Mouse (Mus musculus): Measurements from ENCODE around the gene Olfr816. TPM values are rescaled to one million over a fixed set of nuclear protein-coding genes. Genes with fewer than 3 reads are reported as not detected.

Gene Olfr816
- polyA plus RNA-seq (2015; fragmentation: Illumina TruSeq; extraction: RNeasy Lipid Tissue Mini Kit (QIAGEN cat#74804); ENCODE audit: insufficient read depth, low replicate concordance) = not detected

GRCm38 (mm10) chr10:129915497-129915896 is at the start of gene Olfr816:
Olfr816 (minus strand) TSS chr10:129915597.

GRCm38 (mm10) chr10:129949000-129949399 is 33.6 kb upstream of the Olfr816 start, which contains the start of gene Olfr818:
Olfr818 (minus strand) TSS chr10:129949100.

GRCm38 (mm10) chr10:129905767-129906166 is 9.6 kb downstream of the Olfr816 start, which contains the start of gene Olfr815:
Olfr815 (minus strand) TSS chr10:129905867.

GRCm38 (mm10) chr10:129879751-129880150 is 35.6 kb downstream of the Olfr816 start, which contains the start of gene Olfr814:
Olfr814 (minus strand) TSS chr10:129879851.

Other genes starting within 250 kb of the Olfr816 start
- not detected for gene Olfr801, start 241.7 kb downstream of the Olfr816 start, polyA plus RNA-seq (2015; fragmentation: Illumina TruSeq; extraction: RNeasy Lipid Tissue Mini Kit (QIAGEN cat#74804); ENCODE audit: insufficient read depth, low replicate concordance)
- not detected for gene Olfr802, start 227.4 kb downstream of the Olfr816 start, polyA plus RNA-seq (2015; fragmentation: Illumina TruSeq; extraction: RNeasy Lipid Tissue Mini Kit (QIAGEN cat#74804); ENCODE audit: insufficient read depth, low replicate concordance)
- gene Olfr803, start 221.3 kb downstream of the Olfr816 start, polyA plus RNA-seq (2015; fragmentation: Illumina TruSeq; extraction: RNeasy Lipid Tissue Mini Kit (QIAGEN cat#74804); ENCODE audit: insufficient read depth, low replicate concordance) = not detected
- gene Olfr804, start 212.4 kb downstream of the Olfr816 start, polyA plus RNA-seq (2015; fragmentation: Illumina TruSeq; extraction: RNeasy Lipid Tissue Mini Kit (QIAGEN cat#74804); ENCODE audit: insufficient read depth, low replicate concordance) = not detected
- not detected for gene Olfr805, start 186.2 kb downstream of the Olfr816 start, polyA plus RNA-seq (2015; fragmentation: Illumina TruSeq; extraction: RNeasy Lipid Tissue Mini Kit (QIAGEN cat#74804); ENCODE audit: insufficient read depth, low replicate concordance)
- gene Olfr806, start 173.7 kb downstream of the Olfr816 start, polyA plus RNA-seq (2015; fragmentation: Illumina TruSeq; extraction: RNeasy Lipid Tissue Mini Kit (QIAGEN cat#74804); ENCODE audit: insufficient read depth, low replicate concordance) = not detected
- not detected for gene Olfr807, start 157.8 kb downstream of the Olfr816 start, polyA plus RNA-seq (2015; fragmentation: Illumina TruSeq; extraction: RNeasy Lipid Tissue Mini Kit (QIAGEN cat#74804); ENCODE audit: insufficient read depth, low replicate concordance)
- not detected for gene Olfr808, start 150.1 kb downstream of the Olfr816 start, polyA plus RNA-seq (2015; fragmentation: Illumina TruSeq; extraction: RNeasy Lipid Tissue Mini Kit (QIAGEN cat#74804); ENCODE audit: insufficient read depth, low replicate concordance)
- gene Olfr809, start 141.0 kb downstream of the Olfr816 start, polyA plus RNA-seq (2015; fragmentation: Illumina TruSeq; extraction: RNeasy Lipid Tissue Mini Kit (QIAGEN cat#74804); ENCODE audit: insufficient read depth, low replicate concordance) = not detected
- gene Olfr810, start 120.7 kb downstream of the Olfr816 start, polyA plus RNA-seq (2015; fragmentation: Illumina TruSeq; extraction: RNeasy Lipid Tissue Mini Kit (QIAGEN cat#74804); ENCODE audit: insufficient read depth, low replicate concordance) = not detected
- gene Olfr811, start 111.2 kb downstream of the Olfr816 start, polyA plus RNA-seq (2015; fragmentation: Illumina TruSeq; extraction: RNeasy Lipid Tissue Mini Kit (QIAGEN cat#74804); ENCODE audit: insufficient read depth, low replicate concordance) = not detected
- not detected for gene Olfr812, start 69.5 kb downstream of the Olfr816 start, polyA plus RNA-seq (2015; fragmentation: Illumina TruSeq; extraction: RNeasy Lipid Tissue Mini Kit (QIAGEN cat#74804); ENCODE audit: insufficient read depth, low replicate concordance)
- gene Olfr813, start 60.2 kb downstream of the Olfr816 start, polyA plus RNA-seq (2015; fragmentation: Illumina TruSeq; extraction: RNeasy Lipid Tissue Mini Kit (QIAGEN cat#74804); ENCODE audit: insufficient read depth, low replicate concordance) = not detected
- gene Olfr814, start 35.7 kb downstream of the Olfr816 start, polyA plus RNA-seq (2015; fragmentation: Illumina TruSeq; extraction: RNeasy Lipid Tissue Mini Kit (QIAGEN cat#74804); ENCODE audit: insufficient read depth, low replicate concordance) = not detected
- not detected for gene Olfr815, start 9.7 kb downstream of the Olfr816 start, polyA plus RNA-seq (2015; fragmentation: Illumina TruSeq; extraction: RNeasy Lipid Tissue Mini Kit (QIAGEN cat#74804); ENCODE audit: insufficient read depth, low replicate concordance)
- not detected for gene Olfr818, start 33.5 kb upstream of the Olfr816 start, polyA plus RNA-seq (2015; fragmentation: Illumina TruSeq; extraction: RNeasy Lipid Tissue Mini Kit (QIAGEN cat#74804); ENCODE audit: insufficient read depth, low replicate concordance)
- not detected for gene Olfr819, start 51.7 kb upstream of the Olfr816 start, polyA plus RNA-seq (2015; fragmentation: Illumina TruSeq; extraction: RNeasy Lipid Tissue Mini Kit (QIAGEN cat#74804); ENCODE audit: insufficient read depth, low replicate concordance)
- gene Olfr247, start 60.5 kb upstream of the Olfr816 start, polyA plus RNA-seq (2015; fragmentation: Illumina TruSeq; extraction: RNeasy Lipid Tissue Mini Kit (QIAGEN cat#74804); ENCODE audit: insufficient read depth, low replicate concordance) = not detected
- gene Gm10310, start 69.5 kb upstream of the Olfr816 start, polyA plus RNA-seq (2015; fragmentation: Illumina TruSeq; extraction: RNeasy Lipid Tissue Mini Kit (QIAGEN cat#74804); ENCODE audit: insufficient read depth, low replicate concordance) = not detected
- not detected for gene Olfr820, start 97.0 kb upstream of the Olfr816 start, polyA plus RNA-seq (2015; fragmentation: Illumina TruSeq; extraction: RNeasy Lipid Tissue Mini Kit (QIAGEN cat#74804); ENCODE audit: insufficient read depth, low replicate concordance)
- gene Olfr821, start 114.8 kb upstream of the Olfr816 start, polyA plus RNA-seq (2015; fragmentation: Illumina TruSeq; extraction: RNeasy Lipid Tissue Mini Kit (QIAGEN cat#74804); ENCODE audit: insufficient read depth, low replicate concordance) = not detected
- not detected for gene Olfr822, start 155.6 kb upstream of the Olfr816 start, polyA plus RNA-seq (2015; fragmentation: Illumina TruSeq; extraction: RNeasy Lipid Tissue Mini Kit (QIAGEN cat#74804); ENCODE audit: insufficient read depth, low replicate concordance)
- gene Olfr823, start 199.8 kb upstream of the Olfr816 start, polyA plus RNA-seq (2015; fragmentation: Illumina TruSeq; extraction: RNeasy Lipid Tissue Mini Kit (QIAGEN cat#74804); ENCODE audit: insufficient read depth, low replicate concordance) = not detected
- gene Olfr824, start 214.4 kb upstream of the Olfr816 start, polyA plus RNA-seq (2015; fragmentation: Illumina TruSeq; extraction: RNeasy Lipid Tissue Mini Kit (QIAGEN cat#74804); ENCODE audit: insufficient read depth, low replicate concordance) = not detected